Mouse (Mus musculus): ENCODE results near the gene Fam19a2. TPM values are rescaled to one million over a fixed set of nuclear protein-coding genes. Genes with fewer than 3 reads are reported as not detected.
A peak's percentile ranks its signal among the peaks of the same experiment; 100 is the strongest.

Gene Fam19a2
- total RNA-seq, 2 experiments from 2014 or later: 111 to 112 TPM

- intact Hi-C loops (cut with DNase I): no loop called here
- no peak for DNase-seq
Observed at GRCm38 (mm10) chr10:123383277-123383676, 119.5 kb downstream of the Fam19a2 start.

GRCm38 (mm10) chr10:123385641-123386040, 121.8 kb downstream of the Fam19a2 start:
- intact Hi-C loops (cut with DNase I): no loop called here
- DNase-seq: no peak

- DNase-seq: no peak
- intact Hi-C loops (cut with DNase I): no loop called here
Observed at GRCm38 (mm10) chr10:123395429-123395828, 131.6 kb downstream of the Fam19a2 start.

GRCm38 (mm10) chr10:123398136-123398535, 134.3 kb downstream of the Fam19a2 start:
- DNase-seq: no peak
- intact Hi-C loops (cut with DNase I): no loop called here

GRCm38 (mm10) chr10:123401188-123401587, 137.4 kb downstream of the Fam19a2 start:
- intact Hi-C loops (cut with DNase I): no loop called here
- no peak for DNase-seq

- DNase-seq: no peak
- intact Hi-C loops (cut with DNase I): no loop called here
Observed at GRCm38 (mm10) chr10:123402460-123402859, 138.7 kb downstream of the Fam19a2 start.

- intact Hi-C loops (cut with DNase I): no loop called here
- DNase-seq: peak; percentile 10
Observed at GRCm38 (mm10) chr10:123414953-123415352, 151.2 kb downstream of the Fam19a2 start.

- intact Hi-C loops (cut with DNase I): no loop called here
- DNase-seq: no peak
Observed at GRCm38 (mm10) chr10:123416024-123416423, 152.2 kb downstream of the Fam19a2 start.

- DNase-seq: no peak
- intact Hi-C loops (cut with DNase I): no loop called here
Observed at GRCm38 (mm10) chr10:123418616-123419173, 154.9 kb downstream of the Fam19a2 start.

- no peak for DNase-seq
- intact Hi-C loops (cut with DNase I): no loop called here
Observed at GRCm38 (mm10) chr10:123420249-123420648, 156.5 kb downstream of the Fam19a2 start.

GRCm38 (mm10) chr10:123424482-123424881, 160.7 kb downstream of the Fam19a2 start:
- DNase-seq: no peak
- intact Hi-C loops (cut with DNase I): no loop called here

GRCm38 (mm10) chr10:123426527-123427363, 162.9 kb downstream of the Fam19a2 start:
- peak; percentile 24 for DNase-seq
- intact Hi-C loops (cut with DNase I): no loop called here

GRCm38 (mm10) chr10:123431569-123431968, 167.8 kb downstream of the Fam19a2 start:
- DNase-seq: no peak
- intact Hi-C loops (cut with DNase I): no loop called here

GRCm38 (mm10) chr10:123437576-123437975, 173.8 kb downstream of the Fam19a2 start:
- intact Hi-C loops (cut with DNase I): no loop called here
- DNase-seq: peak; percentile 18

- intact Hi-C loops (cut with DNase I): no loop called here
- no peak for DNase-seq
Observed at GRCm38 (mm10) chr10:123456800-123457199, 193.0 kb downstream of the Fam19a2 start.

- intact Hi-C loops (cut with DNase I): no loop called here
- DNase-seq: no peak
Observed at GRCm38 (mm10) chr10:123460466-123460865, 196.7 kb downstream of the Fam19a2 start.

- intact Hi-C loops (cut with DNase I): no loop called here
- DNase-seq: no peak
Observed at GRCm38 (mm10) chr10:123462305-123462704, 198.5 kb downstream of the Fam19a2 start.

- DNase-seq: no peak
- intact Hi-C loops (cut with DNase I): no loop called here
Observed at GRCm38 (mm10) chr10:123514749-123515148, 251.0 kb downstream of the Fam19a2 start.

GRCm38 (mm10) chr10:123520613-123521012, 256.8 kb downstream of the Fam19a2 start:
- intact Hi-C loops (cut with DNase I): no loop called here
- DNase-seq: no peak

GRCm38 (mm10) chr10:123521203-123521602, 257.4 kb downstream of the Fam19a2 start:
- DNase-seq: no peak
- intact Hi-C loops (cut with DNase I): no loop called here

- intact Hi-C loops (cut with DNase I): no loop called here
Observed at GRCm38 (mm10) chr10:123525424-123525823, 261.6 kb downstream of the Fam19a2 start.

GRCm38 (mm10) chr10:123526059-123526458, 262.3 kb downstream of the Fam19a2 start:
- intact Hi-C loops (cut with DNase I): no loop called here
- no peak for DNase-seq

More at GRCm38 (mm10) chr10:123525424-123525823, 261.6 kb downstream of the Fam19a2 start:
- DNase-seq: no peak
